Mouse (Mus musculus): ENCODE results near the gene Inip. TPM values are rescaled to one million over a fixed set of nuclear protein-coding genes. Genes with fewer than 3 reads are reported as not detected.

The Inip gene
- total and polyA plus RNA-seq, 2 experiments from 2014 or later: 20.8 to 35.8 TPM

- Histone ChIP-seq H3K27ac (ENCODE audit: low read depth, low read length) (no peak overlapping the region), H3K4me2 (ENCODE audit: low read depth, low read length, poor library complexity, severe bottlenecking) (no peak overlapping the region), H3K36me3 (ENCODE audit: insufficient read depth, low read length) (0 out of 2 replicates have a peak, but pooled peaks cover 3% of the 10 kb centered on the region), H3K9ac (replicated peaks; ENCODE audit: low read length, poor library complexity, severe bottlenecking) (no peak overlapping the region), H3K9me3 (ENCODE audit: low read length) (no peaks in the 10 kb centered on the region), H3K4me1 (ENCODE audit: insufficient read depth, low read length) (no peaks in the 10 kb centered on the region), H3K27me3 (ENCODE audit: insufficient read depth, low read length) (no peaks in the 10 kb centered on the region), H3K4me3 (ENCODE audit: low read depth, low read length) (no peak overlapping the region)
- no peak for TF ChIP-seq CTCF (IDR thresholded peaks at IDR 0.05)
- DNase-seq (ENCODE audit: low spot score) (no peak), ATAC-seq (ENCODE audit: low FRiP score) (no peak)
- whole genome bisulfite sequencing: 70% methylated on average over 6 of the region's 6 CpGs
Observed at GRCm38 (mm10) chr4:59832810-59833209, 31.4 kb upstream of the Inip start.

DNA sequence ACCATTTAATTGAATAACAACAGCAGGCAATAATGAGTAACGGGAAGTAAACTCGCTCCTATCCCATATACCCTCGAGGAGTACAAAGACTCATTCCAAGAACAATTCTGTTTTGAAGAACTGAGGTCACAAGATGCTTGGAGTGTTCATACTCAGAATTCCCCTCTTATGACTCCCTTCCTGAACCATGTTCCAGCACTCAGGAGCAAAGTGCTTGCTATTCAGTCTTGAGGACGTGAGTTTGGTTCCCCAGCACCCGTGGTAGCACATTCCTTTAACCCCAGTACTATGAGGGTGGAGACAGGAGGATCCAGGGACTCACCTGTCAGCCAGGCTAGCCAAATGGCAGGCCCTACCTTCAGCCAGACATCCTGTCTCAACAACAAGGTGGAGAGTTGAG, 29.6 kb upstream of the Inip start:
- H3K36me3 ChIP-seq (ENCODE audit: insufficient read depth, low read length): 0 out of 2 replicates have a peak, but pooled peaks cover 3% of the 10 kb centered on the region
- 95% methylated on average over 5 of the region's 5 CpGs for WGBS
- no peaks in the 10 kb centered on the region for H3K9me3 ChIP-seq (ENCODE audit: low read length)
- ATAC-seq (ENCODE audit: low FRiP score) (no peak), DNase-seq (ENCODE audit: low spot score) (no peak)
- H3K4me2 ChIP-seq (ENCODE audit: low read depth, low read length, poor library complexity, severe bottlenecking): no peak overlapping the region
- no peaks in the 10 kb centered on the region for H3K27me3 ChIP-seq (ENCODE audit: insufficient read depth, low read length)
- H3K27ac ChIP-seq (ENCODE audit: low read depth, low read length): no peak overlapping the region
- TF ChIP-seq CTCF (IDR thresholded peaks at IDR 0.05): no peak
- H3K4me3 ChIP-seq (ENCODE audit: low read depth, low read length): no peak overlapping the region
- no peaks in the 10 kb centered on the region for H3K4me1 ChIP-seq (ENCODE audit: insufficient read depth, low read length)
- H3K9ac ChIP-seq (replicated peaks; ENCODE audit: low read length, poor library complexity, severe bottlenecking): no peak overlapping the region

- Histone ChIP-seq H3K27ac (ENCODE audit: low read depth, low read length) (no peak overlapping the region), H3K9ac (replicated peaks; ENCODE audit: low read length, poor library complexity, severe bottlenecking) (no peak overlapping the region), H3K4me3 (ENCODE audit: low read depth, low read length) (no peak overlapping the region), H3K4me2 (ENCODE audit: low read depth, low read length, poor library complexity, severe bottlenecking) (no peak overlapping the region), H3K4me1 (ENCODE audit: insufficient read depth, low read length) (no peaks in the 10 kb centered on the region), H3K9me3 (ENCODE audit: low read length) (no peaks in the 10 kb centered on the region), H3K27me3 (ENCODE audit: insufficient read depth, low read length) (no peaks in the 10 kb centered on the region), H3K36me3 (ENCODE audit: insufficient read depth, low read length) (no peaks in the 10 kb centered on the region)
- DNase-seq (ENCODE audit: low spot score) (no peak), ATAC-seq (ENCODE audit: low FRiP score) (no peak)
- no peak for TF ChIP-seq CTCF (IDR thresholded peaks at IDR 0.05)
- WGBS: 80% methylated on average over 4 of the region's 4 CpGs
Observed at GRCm38 (mm10) chr4:59829072-59829471, 27.7 kb upstream of the Inip start.

DNA sequence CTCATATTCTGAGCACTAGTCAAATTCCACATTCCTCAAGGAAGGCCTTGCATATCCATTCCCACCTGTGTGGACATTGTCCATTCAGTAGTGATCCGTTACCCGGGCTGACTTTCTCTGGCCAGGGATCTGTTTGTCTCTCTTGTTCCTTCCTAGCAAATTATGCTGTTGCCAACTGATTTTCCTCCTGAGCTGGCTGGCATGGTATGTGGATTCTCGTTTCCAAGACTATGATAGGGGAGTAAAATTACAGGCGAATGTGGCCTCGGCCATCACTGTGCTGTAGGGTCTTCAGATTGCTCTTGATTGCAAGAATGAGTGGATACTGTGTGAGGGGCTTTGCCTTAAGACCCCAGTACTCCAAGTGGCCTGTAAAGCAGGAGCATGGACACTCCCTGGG, 25.0 kb upstream of the Inip start:
- Histone ChIP-seq H3K27ac (ENCODE audit: low read depth, low read length) (no peak overlapping the region), H3K9ac (replicated peaks; ENCODE audit: low read length, poor library complexity, severe bottlenecking) (no peak overlapping the region), H3K4me2 (ENCODE audit: low read depth, low read length, poor library complexity, severe bottlenecking) (no peak overlapping the region), H3K4me3 (ENCODE audit: low read depth, low read length) (no peak overlapping the region), H3K27me3 (ENCODE audit: insufficient read depth, low read length) (no peaks in the 10 kb centered on the region), H3K9me3 (ENCODE audit: low read length) (no peaks in the 10 kb centered on the region), H3K36me3 (ENCODE audit: insufficient read depth, low read length) (no peaks in the 10 kb centered on the region), H3K4me1 (ENCODE audit: insufficient read depth, low read length) (no peaks in the 10 kb centered on the region)
- no peak for ATAC-seq (ENCODE audit: low FRiP score)
- no peak for TF ChIP-seq CTCF (IDR thresholded peaks at IDR 0.05)
- DNase-seq (ENCODE audit: low spot score): peak; percentile 48
- 91% methylated on average over 5 of the region's 5 CpGs for WGBS

GRCm38 (mm10) chr4:59825634-59826033, 24.2 kb upstream of the Inip start:
- peak; percentile 80 for DNase-seq (ENCODE audit: low spot score)
- Histone ChIP-seq H3K4me3 (ENCODE audit: low read depth, low read length) (no peak overlapping the region), H3K27ac (ENCODE audit: low read depth, low read length) (no peak overlapping the region)

DNA sequence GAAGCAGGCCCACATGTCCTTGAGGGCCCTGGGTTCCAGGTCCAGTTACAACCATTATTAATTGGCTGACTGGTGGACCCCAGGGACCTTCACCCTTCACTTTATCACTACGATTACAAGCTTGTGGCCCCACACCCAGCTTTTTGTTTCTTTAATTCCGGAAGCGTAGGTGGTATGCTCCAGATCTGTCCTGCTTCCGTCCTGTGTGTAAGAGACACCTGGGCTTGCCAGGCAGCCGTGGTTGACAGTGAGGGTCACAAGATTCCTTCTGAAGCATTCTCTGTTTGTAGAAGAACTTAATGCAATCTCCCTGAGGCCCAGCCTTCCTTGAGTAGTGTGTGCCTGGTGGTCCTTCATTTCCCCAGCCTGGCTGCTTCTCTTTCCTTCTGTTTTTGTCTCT, 23.5 kb upstream of the Inip start:
- no peak overlapping the region for H3K4me2 ChIP-seq (ENCODE audit: low read depth, low read length, poor library complexity, severe bottlenecking)
- H3K27me3 ChIP-seq (ENCODE audit: insufficient read depth, low read length): no peaks in the 10 kb centered on the region
- no peak overlapping the region for H3K27ac ChIP-seq (ENCODE audit: low read depth, low read length)
- ATAC-seq (ENCODE audit: low FRiP score): no peak
- 92% methylated on average over 5 of the region's 5 CpGs for WGBS
- DNase-seq (ENCODE audit: low spot score): no peak
- H3K4me3 ChIP-seq (ENCODE audit: low read depth, low read length): no peak overlapping the region
- H3K4me1 ChIP-seq (ENCODE audit: insufficient read depth, low read length): no peaks in the 10 kb centered on the region
- no peak overlapping the region for H3K9ac ChIP-seq (replicated peaks; ENCODE audit: low read length, poor library complexity, severe bottlenecking)
- no peaks in the 10 kb centered on the region for H3K36me3 ChIP-seq (ENCODE audit: insufficient read depth, low read length)
- no peak for TF ChIP-seq CTCF (IDR thresholded peaks at IDR 0.05)
- H3K9me3 ChIP-seq (ENCODE audit: low read length): no peaks in the 10 kb centered on the region

More at GRCm38 (mm10) chr4:59825634-59826033, 24.2 kb upstream of the Inip start:
- H3K4me1 ChIP-seq (ENCODE audit: insufficient read depth, low read length): no peaks in the 10 kb centered on the region
- H3K36me3 ChIP-seq (ENCODE audit: insufficient read depth, low read length): no peaks in the 10 kb centered on the region
- H3K9ac ChIP-seq (replicated peaks; ENCODE audit: low read length, poor library complexity, severe bottlenecking): no peak overlapping the region
- H3K4me2 ChIP-seq (ENCODE audit: low read depth, low read length, poor library complexity, severe bottlenecking): no peak overlapping the region
- WGBS: 88% methylated on average over 6 of the region's 6 CpGs
- H3K27me3 ChIP-seq (ENCODE audit: insufficient read depth, low read length): no peaks in the 10 kb centered on the region
- no peak for ATAC-seq (ENCODE audit: low FRiP score)
- TF ChIP-seq CTCF (IDR thresholded peaks at IDR 0.05): no peak
- H3K9me3 ChIP-seq (ENCODE audit: low read length): no peaks in the 10 kb centered on the region

Measured in midbrain, postnatal 0 days (tissue).